Mouse (Mus musculus) forebrain, embryonic 14.5 days (tissue): ENCODE results near the gene Plcd3. TPM values are rescaled to one million over a fixed set of nuclear protein-coding genes. Genes with fewer than 3 reads are reported as not detected.

Experiments
- ATAC-seq: fragments of 200-750 bp; cut with Nextera tagmentation; 2 replicates; pipeline ENCODE4 v1.8.0; 2017; ENCODE audit warnings: mild to moderate bottlenecking, moderate library complexity
- DNase-seq: peaks from one replicate; pipeline ENCODE4 v3.0.0-alpha.2; 2015; ENCODE audit warnings: low spot score
- H3K27ac ChIP-seq: fragments of 300-500 bp; sonication (generic); 2 replicates; pipeline ENCODE4 v1.5.1; 2014; ENCODE audit warnings: low read depth, mild to moderate bottlenecking, control low read depth, low read length, moderate library complexity
- H3K27me3 ChIP-seq: fragments of 300-500 bp; sonication (generic); replicated peaks from 2 replicates; pipeline ENCODE4 v1.6.1; 2014; ENCODE audit warnings: low read length, control low read depth, mixed read lengths; ENCODE audit not compliant: control insufficient read depth, insufficient read depth
- H3K36me3 ChIP-seq: fragments of 300-500 bp; sonication (generic); 2 replicates; pipeline ENCODE4 v1.6.1; 2014; ENCODE audit warnings: low read length, control low read depth; ENCODE audit not compliant: control insufficient read depth, insufficient read depth
- H3K4me1 ChIP-seq: fragments of 300-500 bp; sonication (generic); 2 replicates; pipeline ENCODE4 v1.6.1; 2014; ENCODE audit warnings: antibody characterized with exemption, low read length, control low read depth; ENCODE audit not compliant: control insufficient read depth, insufficient read depth
- H3K4me2 ChIP-seq: fragments of 300-500 bp; sonication (generic); 2 replicates; pipeline ENCODE4 v1.6.1; 2014; ENCODE audit warnings: mild to moderate bottlenecking, control low read depth, low read length
- H3K4me3 ChIP-seq: fragments of 300-500 bp; sonication (generic); 2 replicates; pipeline ENCODE4 v1.5.1; 2014; ENCODE audit warnings: low read depth, low read length, control low read depth
- H3K9ac ChIP-seq: fragments of 300-500 bp; sonication (generic); 2 replicates; pipeline ENCODE4 v1.6.1; 2014; ENCODE audit warnings: mild to moderate bottlenecking, low read length, control low read depth, moderate library complexity
- H3K9me3 ChIP-seq: fragments of 300-500 bp; sonication (generic); replicated peaks from 2 replicates; pipeline ENCODE4 v1.6.1; 2016; ENCODE audit warnings: low read length, control low read depth, mixed read lengths; ENCODE audit not compliant: control insufficient read depth
- WGBS: fragments of 180-500 bp; shearing (Covaris S2); extraction: QIAGEN DNeasy Blood & Tissue Kit; methylation state at CpG from one replicate; pipeline ENCODE4 v1.1.7; 2014; 5-methylcytosine and 5-hydroxymethylcytosine counted together
- polyA plus RNA-seq: library from polyadenylated mRNA; unstranded; fragments of >200 nt; fragmentation: Nextera tagmentation; extraction: Ambion mirVana; gene quantifications from 2 replicates; pipeline ENCODE4 v1.2.1, GENCODE M21; 2014

The Plcd3 gene
- polyA plus RNA-seq, 1 experiment from 2014 or later, result 1.4 TPM

DNA sequence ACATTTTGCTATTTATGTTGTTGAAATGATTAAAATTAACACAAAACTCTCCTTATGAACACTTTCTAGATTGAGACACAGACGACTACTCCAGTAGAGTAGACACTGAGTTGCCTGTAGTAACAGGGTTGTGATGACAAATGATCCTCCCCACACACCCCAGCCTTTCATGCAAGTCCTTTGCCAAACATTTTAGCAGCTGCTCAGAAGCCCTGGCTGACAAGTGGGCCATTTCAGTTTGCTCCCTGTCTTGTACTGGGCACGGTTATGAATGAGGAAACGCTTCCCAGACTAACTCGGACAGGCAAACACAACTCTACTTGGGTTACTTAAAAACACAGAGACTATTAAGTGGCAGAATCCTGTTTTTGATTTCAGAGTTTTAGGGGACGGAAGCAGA is 18.9 kb upstream of the Plcd3 start:
- Histone ChIP-seq H3K36me3 (no peaks in the 10 kb centered on the region), H3K27ac (no peak overlapping the region), H3K4me2 (no peak overlapping the region), H3K4me3 (no peak overlapping the region), H3K9me3 (no peaks in the 10 kb centered on the region), H3K27me3 (no peaks in the 10 kb centered on the region), H3K4me1 (peaks cover 16% of the 10 kb centered on the region), H3K9ac (no peak overlapping the region)
- DNase-seq (no peak), ATAC-seq (no peak)
- WGBS, result 71% methylated on average over 5 of the region's 5 CpGs

GRCm38 (mm10) chr11:103119609-103120008 is 18.2 kb upstream of the Plcd3 start:
- Histone ChIP-seq H3K4me1 (peaks cover 19% of the 10 kb centered on the region), H3K4me3 (no peak overlapping the region), H3K27ac (no peak overlapping the region), H3K4me2 (no peak overlapping the region), H3K27me3 (no peaks in the 10 kb centered on the region), H3K9me3 (no peaks in the 10 kb centered on the region), H3K9ac (no peak overlapping the region), H3K36me3 (no peaks in the 10 kb centered on the region)
- no peak for ATAC-seq
- WGBS, result 61% methylated on average over 5 of the region's 5 CpGs
- no peak for DNase-seq

DNA sequence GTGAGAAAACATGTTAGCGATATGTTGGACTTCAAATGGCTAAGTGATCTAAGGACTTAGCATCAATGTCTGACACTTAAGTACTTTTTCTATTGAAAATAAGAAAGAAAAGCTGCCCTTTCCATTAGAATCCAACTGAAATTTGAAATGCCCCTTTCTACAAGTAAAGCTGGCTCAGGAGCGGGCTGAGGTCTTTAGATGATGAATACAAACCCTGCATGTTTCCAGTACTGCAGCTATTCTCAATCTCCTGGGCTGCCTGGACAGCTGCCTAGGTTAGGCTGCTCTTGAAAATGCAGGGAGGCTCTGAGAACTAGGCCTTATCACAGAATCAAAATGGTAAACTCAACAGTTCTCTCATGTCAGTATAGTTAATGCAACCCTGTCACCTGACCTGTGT is 17.4 kb upstream of the Plcd3 start:
- Histone ChIP-seq H3K9ac (no peak overlapping the region), H3K4me2 (peak overlapping the region; percentile 97), H3K4me3 (peak overlapping the region; percentile 54; the same call in 1 of the 2 replicates), H3K27me3 (0 out of 2 replicates have a peak, but pooled peaks cover under 1% of the 10 kb centered on the region), H3K9me3 (no peaks in the 10 kb centered on the region), H3K4me1 (peaks cover 22% of the 10 kb centered on the region), H3K27ac (no peak overlapping the region), H3K36me3 (no peaks in the 10 kb centered on the region)
- no peak for ATAC-seq
- DNase-seq, result no peak
- 79% methylated on average over 2 of the region's 2 CpGs for WGBS

DNA sequence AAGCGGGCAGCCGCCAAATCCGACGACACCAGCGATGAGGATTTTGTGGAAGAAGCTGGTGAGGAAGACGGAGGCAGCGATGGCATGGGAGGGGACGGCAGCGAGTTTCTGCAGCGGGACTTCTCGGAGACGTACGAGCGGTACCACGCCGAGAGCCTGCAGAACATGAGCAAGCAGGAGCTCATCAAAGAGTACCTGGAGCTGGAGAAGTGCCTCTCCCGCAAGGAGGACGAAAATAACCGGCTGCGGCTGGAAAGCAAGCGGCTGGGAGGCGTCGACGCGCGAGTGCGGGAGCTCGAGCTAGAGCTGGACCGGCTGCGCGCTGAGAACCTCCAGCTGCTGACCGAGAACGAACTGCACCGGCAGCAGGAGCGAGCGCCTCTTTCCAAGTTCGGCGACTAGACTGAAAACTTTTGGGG is 16.1 kb upstream of the Plcd3 start:
- Histone ChIP-seq H3K4me3 (peak overlapping the region; percentile 54), H3K4me2 (peak overlapping the region; percentile 97), H3K36me3 (no peaks in the 10 kb centered on the region), H3K27ac (no peak overlapping the region), H3K9ac (peak overlapping the region; percentile 76), H3K9me3 (no peaks in the 10 kb centered on the region), H3K27me3 (peaks cover 11% of the 10 kb centered on the region), H3K4me1 (peaks cover 24% of the 10 kb centered on the region)
- WGBS, result under 1% methylated on average over 38 of the region's 38 CpGs
- DNase-seq, result peak; percentile 63
- no peak for ATAC-seq

DNA sequence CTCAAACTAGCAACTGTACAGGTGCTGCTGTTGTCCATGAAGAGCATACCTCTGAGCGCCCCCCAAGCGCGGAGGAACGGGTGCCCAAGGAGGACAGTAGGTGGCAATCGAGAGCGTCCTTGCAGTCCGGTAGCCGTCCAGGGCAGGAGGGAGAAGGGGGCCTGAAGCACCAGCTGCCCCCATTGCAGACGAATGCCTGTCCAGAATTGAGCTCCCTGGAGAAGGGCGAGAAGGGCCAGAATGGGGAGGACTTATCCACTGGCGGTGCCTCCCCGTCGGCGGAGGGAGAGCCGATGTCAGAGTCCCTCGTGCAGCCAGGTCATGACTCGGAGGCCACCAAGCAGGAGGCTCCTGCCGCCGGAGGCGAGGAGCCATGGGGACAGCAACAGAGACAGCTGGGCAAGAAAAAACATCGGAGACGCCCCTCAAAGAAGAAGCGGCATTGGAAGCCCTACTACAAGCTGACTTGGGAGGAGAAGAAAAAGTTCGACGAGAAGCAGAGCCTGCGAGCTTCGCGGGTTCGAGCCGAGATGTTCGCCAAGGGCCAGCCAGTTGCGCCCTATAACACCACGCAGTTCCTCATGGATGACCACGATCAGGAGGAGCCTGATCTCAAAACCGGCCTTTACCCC is 15.6 kb upstream of the Plcd3 start:
- H3K4me3 ChIP-seq, result peak overlapping the region; percentile 54

DNA sequence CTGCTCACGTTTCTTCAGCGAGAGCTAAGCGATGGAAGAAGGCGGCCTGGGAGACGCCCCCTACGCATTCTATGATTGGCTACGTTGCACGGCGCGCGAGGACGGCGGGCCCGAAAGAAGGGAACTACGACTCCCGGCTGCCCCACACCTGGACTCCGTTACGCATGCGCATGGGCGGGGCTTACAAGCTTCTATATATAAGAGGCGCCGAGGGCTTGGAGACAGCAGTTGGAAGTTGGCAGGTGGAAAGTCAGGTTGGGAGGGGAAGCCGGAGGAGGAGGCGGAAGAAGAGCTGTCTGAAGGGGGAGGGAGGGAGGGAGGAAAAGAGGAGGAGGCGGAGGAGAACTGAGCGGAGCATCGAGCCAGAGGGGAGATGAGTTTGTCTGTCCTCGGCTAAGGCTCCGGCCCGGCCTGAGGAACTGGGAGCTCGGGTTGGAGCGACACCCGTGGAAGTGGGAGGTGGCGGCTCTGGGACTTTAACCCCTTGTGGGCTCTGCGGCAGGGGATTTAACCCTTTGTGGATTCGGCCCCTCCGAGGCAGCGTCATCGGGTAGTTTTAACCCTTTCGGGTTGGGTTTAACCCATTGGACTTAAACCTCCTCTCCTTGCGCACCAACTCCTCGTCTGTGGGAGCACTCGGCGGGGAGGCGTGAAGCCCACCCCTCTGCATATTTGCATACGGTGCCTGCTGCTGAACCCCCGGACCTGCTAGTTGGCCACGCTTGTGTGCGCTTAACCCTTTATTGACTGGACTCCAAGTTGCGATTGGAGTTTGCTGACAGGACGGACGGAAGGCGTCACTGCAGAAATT is 14.8 kb upstream of the Plcd3 start, which contains the start of gene Hexim1:
Hexim1 (plus strand) TSS at position 224 of the 811 bp plus-strand sequence.
- H3K4me3 ChIP-seq, result peak within 1 kb of the TSS; percentile 54
- WGBS, result 1% methylated on average over 53 of the region's 53 CpGs
- H3K27ac ChIP-seq, result peak within 1 kb of the TSS; percentile 88
- H3K9me3 ChIP-seq, result no peaks in the 10 kb centered on the region
- peak within 1 kb of the TSS; percentile 76 for H3K9ac ChIP-seq
- peak within 1 kb of the TSS; percentile 97 for H3K4me2 ChIP-seq
- peaks cover 29% of the 10 kb centered on the region for H3K4me1 ChIP-seq
- no peaks in the 10 kb centered on the region for H3K36me3 ChIP-seq
- peaks cover 16% of the 10 kb centered on the region for H3K27me3 ChIP-seq
- peak; percentile 100 for DNase-seq
- ATAC-seq, result peak; percentile 97

More for the DNA sequence above, 15.6 kb upstream of the Plcd3 start:
- peak; percentile 74 for DNase-seq
- Histone ChIP-seq H3K4me1 (peaks cover 29% of the 10 kb centered on the region), H3K9me3 (no peaks in the 10 kb centered on the region), H3K27ac (peak overlapping the region; percentile 87; the same call in 1 of the 2 replicates), H3K4me2 (peak overlapping the region; percentile 97), H3K9ac (peak overlapping the region; percentile 76), H3K27me3 (peaks cover 16% of the 10 kb centered on the region), H3K36me3 (no peaks in the 10 kb centered on the region)
- ATAC-seq, result peak; percentile 16; the same call in 1 of the 2 replicates
- 1% methylated on average over 35 of the region's 35 CpGs for WGBS

- H3K27me3 ChIP-seq, result peaks cover 22% of the 10 kb centered on the region
- peak overlapping the region; percentile 88 for H3K27ac ChIP-seq
- peak overlapping the region; percentile 73 for H3K9ac ChIP-seq
- H3K4me3 ChIP-seq, result peak overlapping the region; percentile 54
- peak overlapping the region; percentile 63 for H3K4me2 ChIP-seq
- DNase-seq (peak; percentile 94), ATAC-seq (peak; percentile 73)
- no peaks in the 10 kb centered on the region for H3K9me3 ChIP-seq
- peaks cover 29% of the 10 kb centered on the region for H3K4me1 ChIP-seq
- under 1% methylated on average over 34 of the region's 34 CpGs for WGBS
- no peaks in the 10 kb centered on the region for H3K36me3 ChIP-seq
These were observed 13.9 kb upstream of the Plcd3 start for GRCm38 (mm10) chr11:103115163-103116007.

- Histone ChIP-seq H3K36me3 (no peaks in the 10 kb centered on the region), H3K4me1 (peaks cover 29% of the 10 kb centered on the region), H3K4me2 (peak overlapping the region; percentile 63), H3K9me3 (no peaks in the 10 kb centered on the region), H3K9ac (peak overlapping the region; percentile 73; the same call in 1 of the 2 replicates), H3K4me3 (peak overlapping the region; percentile 54), H3K27ac (no peak overlapping the region), H3K27me3 (peaks cover 22% of the 10 kb centered on the region)
- no peak for ATAC-seq
- DNase-seq, result no peak
- WGBS, result 80% methylated on average over 11 of the region's 11 CpGs
These were observed 12.9 kb upstream of the Plcd3 start for GRCm38 (mm10) chr11:103114270-103114943.
